Mouse (Mus musculus): ENCODE measurements at regions not wholly inside any gene's neighbourhood (a gene's known extent, or its start where the extent isn't known, plus 50 kb on each side); places are given as distances from the start of the nearest gene placed in this dataset.

DNA sequence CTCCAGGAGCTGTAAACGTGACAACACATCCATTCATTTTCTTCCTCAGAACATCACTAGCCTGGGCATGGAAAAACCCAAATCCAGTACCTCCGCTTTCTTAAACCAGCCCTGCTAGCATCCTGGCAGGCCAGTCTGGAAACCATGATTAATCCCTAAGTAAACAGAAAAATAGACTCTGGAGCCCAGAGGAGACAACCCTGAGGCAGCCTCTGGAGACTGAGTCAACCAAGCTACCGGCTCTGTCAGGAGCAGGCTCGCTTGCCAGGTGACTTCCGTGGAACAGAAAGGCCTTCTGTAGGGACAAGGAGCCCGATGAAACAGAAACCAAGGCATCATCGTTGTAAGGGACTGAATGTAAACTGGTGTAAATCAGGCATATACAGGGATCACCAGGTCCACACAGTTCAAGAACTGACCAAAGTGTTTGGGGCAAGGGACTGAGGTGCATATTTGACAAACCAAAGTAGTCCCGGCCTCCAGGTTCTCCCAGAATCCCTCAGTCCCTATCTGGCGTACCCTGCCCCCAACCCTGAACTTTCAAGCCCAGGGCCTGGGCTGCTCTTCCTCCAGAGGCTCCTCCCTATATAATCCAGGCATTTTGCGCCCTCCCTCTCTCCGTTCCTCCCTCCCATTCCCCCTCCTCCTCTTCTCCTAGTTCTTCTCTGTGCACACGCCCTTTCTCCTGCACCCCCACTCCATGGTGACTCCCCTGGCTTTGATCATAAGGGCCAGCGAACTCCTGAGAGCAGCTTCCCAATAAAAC, 54.6 kb upstream of the Ivns1abp start:
- no peak for DNase-seq (ENCODE audit: low read depth)
- TF ChIP-seq CTCF (IDR thresholded peaks at IDR 0.05; ENCODE audit: borderline replicate concordance, extremely low read depth, insufficient read depth, insufficient read length) (no peak), POLR2A (IDR thresholded peaks at IDR 0.05; ENCODE audit: borderline replicate concordance, extremely low read depth, insufficient read depth, insufficient read length, poor library complexity, severe bottlenecking) (no peak)

DNA sequence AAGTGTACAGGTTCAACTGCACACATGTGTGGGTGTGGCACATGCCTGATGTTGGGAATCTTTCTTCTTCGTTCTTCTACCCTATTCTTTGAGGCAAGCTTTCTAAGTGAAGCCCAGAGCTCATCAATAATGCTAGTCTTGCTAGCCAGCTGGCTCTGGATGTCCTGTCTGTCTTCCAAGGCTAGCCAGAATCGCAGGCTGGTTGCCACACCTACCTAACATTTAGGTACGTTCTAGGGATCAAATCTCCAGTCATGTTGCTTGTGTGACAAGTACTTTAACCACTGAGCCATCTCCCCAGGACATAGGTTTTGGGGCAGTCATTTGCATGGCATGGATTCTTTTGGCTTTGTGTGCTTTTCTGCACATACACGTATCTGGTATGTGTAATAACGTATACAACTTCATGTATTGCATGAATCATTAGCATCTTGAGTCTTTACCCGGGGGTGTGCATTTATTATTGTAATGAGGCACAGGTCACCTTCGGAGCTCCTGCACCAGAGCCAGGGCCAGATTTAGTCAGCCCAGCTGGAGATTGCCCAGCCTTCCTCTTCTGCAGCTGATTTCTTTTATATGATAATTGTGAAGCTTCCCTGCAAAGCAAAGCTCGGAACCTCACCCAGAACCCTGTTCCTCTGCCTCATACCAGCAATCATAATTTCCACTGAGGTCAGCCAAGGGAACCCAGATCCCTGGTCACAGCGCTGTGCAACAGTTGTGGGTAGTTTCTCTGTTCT, 50.8 kb upstream of the Ivns1abp start:
- DNase-seq (ENCODE audit: low read depth) = no peak
- TF ChIP-seq POLR2A (IDR thresholded peaks at IDR 0.05; ENCODE audit: borderline replicate concordance, extremely low read depth, insufficient read depth, insufficient read length, poor library complexity, severe bottlenecking) (no peak), CTCF (IDR thresholded peaks at IDR 0.05; ENCODE audit: borderline replicate concordance, extremely low read depth, insufficient read depth, insufficient read length) (no peak)
